Mouse (Mus musculus) cerebellum, postnatal 4 days (tissue): Measurements from ENCODE around the gene Ppfia1.

ENCODE experiments used
- DNase-seq, 2 experiments: peaks; one replicate each; pipeline ENCODE4 v3.0.0; 2022; ENCODE audit warnings: low spot score in 2 of 2, mixed read lengths in 1 of 2

Gene Ppfia1

DNA sequence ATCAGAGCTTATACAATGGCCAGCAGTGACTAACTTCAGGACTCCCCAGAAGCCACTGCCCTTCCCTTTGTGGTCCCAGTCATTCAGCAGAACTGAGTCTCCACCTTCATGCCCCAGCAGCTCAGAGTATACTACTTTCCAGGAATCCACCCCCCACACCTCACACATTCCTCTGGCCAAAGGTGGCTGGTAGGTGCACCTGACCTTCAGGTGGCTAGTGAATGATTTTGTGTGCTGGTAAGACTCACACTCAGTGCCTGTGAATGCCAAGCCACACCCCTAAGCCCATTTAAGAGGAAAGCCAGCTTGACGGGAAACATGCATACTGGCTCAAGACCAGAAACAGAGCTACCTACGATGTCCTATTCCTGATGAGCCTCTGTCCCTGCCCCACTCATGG, 120.6 kb downstream of the Ppfia1 start:
- DNase-seq, result no peak

DNA sequence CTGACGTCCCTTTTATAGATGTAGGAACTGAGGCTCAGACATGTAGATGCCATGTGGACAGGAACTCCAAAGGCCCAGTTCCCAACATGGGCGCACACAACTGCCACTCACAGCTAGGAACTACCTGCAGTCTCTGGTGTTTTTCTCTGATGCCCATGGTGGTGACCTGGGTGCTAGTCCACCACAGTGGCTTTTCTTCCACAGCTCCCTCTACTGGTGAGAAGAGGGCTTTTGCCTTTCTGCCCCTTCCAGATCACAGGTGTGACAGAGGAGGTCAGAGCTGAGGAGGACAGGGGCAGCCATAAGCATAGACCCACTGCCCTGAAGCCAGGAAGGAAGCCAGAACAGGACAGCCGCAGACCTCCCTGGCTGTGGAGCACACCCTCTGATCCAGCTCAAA, 126.1 kb downstream of the Ppfia1 start:
- DNase-seq, result no peak
